Mouse (Mus musculus): Measurements from ENCODE around the gene Sugp1.
A peak's percentile ranks its signal among the peaks of the same experiment; 100 is the strongest.
"Not testable (repeated sequence)": the region's sequence is repeated elsewhere in the genome, so short reads cannot be mapped to it uniquely, and the experiment has no call there.

The Sugp1 gene

DNA sequence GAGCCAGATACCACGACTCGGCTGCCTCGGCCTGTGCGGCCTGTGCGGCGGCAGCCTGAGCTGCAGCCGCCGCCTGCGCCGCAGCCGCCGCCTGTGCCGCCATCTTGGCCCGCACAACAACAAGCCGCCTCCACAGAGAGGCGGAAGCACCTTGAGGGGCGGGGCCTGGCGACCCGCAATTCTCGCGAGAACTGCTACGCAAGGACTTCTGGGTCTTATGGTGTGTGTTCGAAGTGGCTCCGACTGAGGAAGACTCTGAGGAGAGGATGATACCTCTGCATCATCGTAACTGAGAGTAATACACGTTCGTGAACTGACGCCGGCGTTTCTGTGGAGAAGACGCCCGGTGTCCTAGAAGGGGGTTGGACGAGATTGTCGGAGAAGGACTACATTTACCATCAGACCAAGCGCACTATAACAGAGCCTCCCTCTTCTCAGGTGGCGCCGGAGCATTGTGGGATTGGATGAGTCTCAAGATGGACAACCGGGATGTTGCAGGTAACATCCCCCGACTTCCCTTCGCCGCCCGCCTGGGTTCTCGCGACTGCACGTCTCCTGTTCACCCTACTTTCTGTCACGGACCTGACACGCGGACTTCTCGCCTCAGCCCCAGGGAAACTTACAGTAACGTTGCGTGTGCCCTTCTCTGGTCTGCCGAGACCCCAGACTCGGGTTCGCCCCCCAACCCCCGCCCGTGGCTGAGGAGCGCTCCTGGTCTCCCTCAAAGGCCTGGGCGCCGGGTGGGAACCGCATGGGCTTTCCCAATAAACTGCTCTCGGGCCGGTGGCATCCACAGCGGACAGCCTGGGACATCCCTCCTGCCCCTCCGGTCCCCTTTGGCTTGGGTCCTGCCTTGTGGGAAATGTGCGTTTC is at the start of gene Sugp1, which contains the start of gene Mau2:
Gene Sugp1 (plus strand): TSS at position 231 of the 873 bp plus-strand sequence.
Gene Mau2 (minus strand): TSS at position 152 of the 873 bp plus-strand sequence.
- peak; percentile 91 for DNase-seq (ENCODE audit: low spot score)

DNA sequence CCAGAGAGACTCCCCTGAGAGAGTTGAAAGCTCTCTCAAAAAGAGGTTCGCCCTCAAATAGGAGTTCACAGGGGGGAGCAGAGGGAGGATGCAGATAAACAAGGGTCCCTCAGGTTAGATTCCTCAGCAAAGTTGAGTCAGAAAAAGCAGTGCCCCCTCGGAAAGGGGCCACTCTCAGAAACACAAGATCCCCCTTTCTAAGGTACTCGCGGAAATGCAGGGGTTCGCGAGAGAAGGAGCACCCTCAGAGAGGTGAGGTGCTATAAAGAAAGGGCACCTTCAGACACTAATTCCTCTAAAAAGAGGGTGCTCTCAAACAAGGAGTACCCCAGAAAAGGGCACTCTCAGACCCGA is 47.2 kb upstream of the Sugp1 start:
- DNase-seq (ENCODE audit: low spot score): no peak

DNA sequence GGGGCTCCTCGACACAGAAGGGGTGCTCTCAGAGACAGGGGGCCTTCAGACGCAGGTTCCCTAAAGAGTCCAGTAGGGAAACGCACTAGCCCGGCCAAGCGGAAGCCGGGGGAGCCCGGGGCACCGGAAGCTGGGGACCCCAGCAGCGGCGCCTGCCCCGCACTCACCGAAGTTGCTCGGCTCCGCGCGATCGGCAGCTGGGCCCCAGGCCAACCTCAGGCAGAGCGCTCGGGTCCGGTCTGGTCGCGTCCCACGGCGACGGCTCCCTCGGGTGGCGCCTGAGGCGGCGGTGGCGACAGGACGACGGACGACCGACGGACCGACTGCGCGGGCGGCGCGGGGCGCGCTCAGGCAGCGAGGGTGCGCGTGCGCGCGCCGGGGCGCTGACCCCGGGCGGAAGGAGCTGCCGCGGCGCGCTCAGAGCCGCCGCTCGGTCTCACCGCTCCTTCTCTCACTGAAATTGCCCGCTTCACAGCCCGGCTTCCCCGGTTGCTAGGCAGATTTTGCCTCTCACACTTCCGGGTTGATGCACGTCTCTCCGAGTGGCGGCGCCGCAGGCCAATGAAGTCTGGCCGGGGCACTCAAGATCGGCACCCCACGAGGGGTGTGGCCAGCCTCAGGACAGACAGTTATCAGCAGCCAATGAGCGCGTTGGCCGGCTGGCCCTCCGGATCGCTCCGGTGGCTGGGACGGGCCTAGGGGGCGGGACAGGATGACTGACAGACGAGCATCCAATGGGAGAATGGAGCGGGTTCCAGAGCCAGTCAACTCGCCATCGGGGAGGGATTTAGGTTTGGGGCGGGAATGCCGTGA is 46.6 kb upstream of the Sugp1 start, which contains the start of gene Gatad2a:
Gene Gatad2a (minus strand): TSS at position 609 of the 813 bp plus-strand sequence.
- DNase-seq (ENCODE audit: low spot score): peak; percentile 100

- no peak for DNase-seq (ENCODE audit: low spot score)
Observed at GRCm38 (mm10) chr8:69996589-69997285, 45.9 kb upstream of the Sugp1 start.

DNA sequence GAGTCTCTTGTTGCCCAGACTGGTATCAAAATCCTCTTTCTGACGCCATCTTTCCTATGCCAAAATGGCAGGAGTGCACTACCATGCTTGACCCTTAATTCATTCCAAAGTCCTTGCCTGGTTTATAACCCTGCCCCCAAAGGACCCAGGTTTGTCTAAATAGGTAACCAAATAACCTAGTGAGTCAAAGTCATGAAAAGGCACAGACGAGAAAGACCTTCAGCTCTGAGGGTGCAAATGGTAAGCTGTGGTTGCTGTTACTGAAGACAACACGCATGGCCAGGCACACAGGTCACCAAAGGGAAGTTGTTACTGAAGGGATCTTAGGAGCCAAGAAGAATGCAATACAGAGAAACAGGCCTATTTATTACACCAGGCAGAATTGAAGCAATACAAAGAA is 43.9 kb upstream of the Sugp1 start:
- DNase-seq (ENCODE audit: low spot score): no peak

DNA sequence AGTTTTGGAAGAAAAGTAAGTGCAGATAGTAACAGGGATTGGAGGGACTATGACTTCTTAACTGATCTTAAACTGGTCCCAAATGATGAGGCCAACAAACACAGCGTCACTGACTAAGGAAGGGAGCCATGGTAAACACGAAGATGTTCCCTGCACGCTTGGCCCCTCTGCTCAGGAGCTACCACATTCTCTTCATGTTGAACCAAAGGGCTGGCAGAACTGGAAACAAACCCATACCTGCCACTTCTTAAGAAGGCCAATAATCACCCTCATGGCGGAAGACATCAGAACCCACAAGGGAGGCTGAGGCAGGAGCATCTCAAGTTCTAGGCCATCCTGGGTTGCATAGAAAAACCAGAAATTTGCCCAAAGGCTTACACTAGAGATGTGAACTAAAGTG is 43.4 kb upstream of the Sugp1 start:
- no peak for DNase-seq (ENCODE audit: low spot score)

GRCm38 (mm10) chr8:70000226-70000625 is 42.4 kb upstream of the Sugp1 start:
- no peak for DNase-seq (ENCODE audit: low spot score)

GRCm38 (mm10) chr8:70001176-70001891 is 41.3 kb upstream of the Sugp1 start:
- peak; percentile 16 for DNase-seq (ENCODE audit: low spot score)

GRCm38 (mm10) chr8:70001892-70002191 is 40.8 kb upstream of the Sugp1 start:
- not testable (repeated sequence) for DNase-seq (ENCODE audit: low spot score)

GRCm38 (mm10) chr8:70003204-70003657 is 39.4 kb upstream of the Sugp1 start:
- no peak for DNase-seq (ENCODE audit: low spot score)

- DNase-seq (ENCODE audit: low spot score): no peak
Observed at GRCm38 (mm10) chr8:70004345-70004744, 38.3 kb upstream of the Sugp1 start.

DNA sequence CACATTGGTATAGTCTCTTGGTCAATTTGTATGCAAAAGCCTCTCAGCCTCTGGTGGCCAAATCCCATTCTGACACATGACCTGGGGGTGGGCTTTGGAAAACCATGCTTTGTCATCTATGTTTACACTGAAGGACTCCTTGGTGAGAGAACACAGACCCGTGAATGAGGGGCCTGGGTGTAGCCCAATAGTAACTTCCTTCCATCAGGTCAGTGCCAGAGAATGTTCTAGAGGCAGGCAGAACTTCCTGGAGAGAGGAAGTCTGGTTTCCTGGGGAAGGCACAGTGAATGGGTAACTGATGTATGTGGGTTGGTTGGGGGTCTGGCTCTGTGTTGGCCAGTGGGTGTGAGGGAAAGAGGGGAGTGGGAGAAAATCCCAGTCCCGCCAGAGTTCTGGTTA is 37.4 kb upstream of the Sugp1 start:
- no peak for DNase-seq (ENCODE audit: low spot score)

- DNase-seq (ENCODE audit: low spot score): not testable (repeated sequence)
Observed at GRCm38 (mm10) chr8:70010796-70011195, 31.8 kb upstream of the Sugp1 start.

GRCm38 (mm10) chr8:70012350-70012749 is 30.3 kb upstream of the Sugp1 start:
- DNase-seq (ENCODE audit: low spot score): no peak

GRCm38 (mm10) chr8:70012763-70013162 is 29.9 kb upstream of the Sugp1 start:
- no peak for DNase-seq (ENCODE audit: low spot score)

- DNase-seq (ENCODE audit: low spot score): no peak
Observed at GRCm38 (mm10) chr8:70015017-70015416, 27.6 kb upstream of the Sugp1 start.

DNA sequence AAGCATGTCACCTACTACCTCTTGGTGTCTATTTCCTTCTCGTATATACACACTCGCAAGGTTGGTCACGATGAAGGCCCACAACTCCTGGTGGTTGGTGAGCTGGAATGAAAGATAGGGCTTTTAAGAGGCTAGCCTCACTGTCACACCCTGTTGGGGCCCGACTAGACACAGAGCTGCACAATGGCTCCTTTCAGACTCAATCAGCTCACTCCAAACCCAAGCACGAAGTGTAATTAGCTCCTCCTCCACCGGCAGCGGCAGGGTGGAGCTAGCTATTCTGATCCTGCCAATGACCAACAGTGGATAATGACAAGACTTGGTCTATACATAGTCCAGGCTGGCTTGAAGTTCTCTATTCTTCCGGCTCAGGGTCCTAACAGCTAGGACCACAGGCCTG is 19.0 kb upstream of the Sugp1 start:
- no peak for DNase-seq (ENCODE audit: low spot score)

DNA sequence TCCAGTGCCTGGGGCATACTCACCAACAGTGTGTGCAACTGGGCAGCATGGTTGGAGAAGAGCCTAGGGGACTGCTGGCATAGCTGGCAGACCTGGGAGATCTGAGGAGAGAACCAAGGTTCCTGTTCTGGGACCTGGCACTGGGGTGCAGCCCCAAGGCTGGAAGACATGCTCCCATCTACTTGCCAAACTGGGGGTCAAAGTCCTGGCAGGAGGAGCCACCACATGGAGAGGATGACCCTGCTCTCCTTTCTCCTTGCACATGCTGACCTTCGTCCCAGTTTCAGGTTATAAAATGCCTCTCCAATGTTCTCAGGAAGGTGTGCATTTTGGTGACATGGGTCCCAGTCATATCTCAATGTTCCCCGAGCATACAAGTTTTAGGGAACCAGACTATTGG is 16.5 kb upstream of the Sugp1 start:
- no peak for DNase-seq (ENCODE audit: low spot score)

- no peak for DNase-seq (ENCODE audit: low spot score)
Observed at GRCm38 (mm10) chr8:70030255-70030654, 12.4 kb upstream of the Sugp1 start.

- no peak for DNase-seq (ENCODE audit: low spot score)
Observed at GRCm38 (mm10) chr8:70037994-70038393, 4.6 kb upstream of the Sugp1 start.

GRCm38 (mm10) chr8:70041885-70042546 is 597 bp upstream of the Sugp1 start:
- DNase-seq (ENCODE audit: low spot score): peak; percentile 19
